Mouse (Mus musculus): ENCODE measurements around the gene Cyp26c1.

Cyp26c1 gene

GRCm38 (mm10) chr19:37685281-37685680 is at the start of gene Cyp26c1:
TSS of gene Cyp26c1 (plus strand) at chr19:37685581.
- DNase-seq (ENCODE audit: low read depth, low spot score) = no peak

- DNase-seq (ENCODE audit: low read depth, low spot score) = no peak
Measured at GRCm38 (mm10) chr19:37647994-37648393, 37.4 kb upstream of the Cyp26c1 start.

- no peak for DNase-seq (ENCODE audit: low read depth, low spot score)
Measured at GRCm38 (mm10) chr19:37650526-37650925, 34.9 kb upstream of the Cyp26c1 start.

GRCm38 (mm10) chr19:37654012-37654411 is 31.4 kb upstream of the Cyp26c1 start:
- DNase-seq (ENCODE audit: low read depth, low spot score) = no peak

- no peak for DNase-seq (ENCODE audit: low read depth, low spot score)
Measured at GRCm38 (mm10) chr19:37656441-37656840, 28.9 kb upstream of the Cyp26c1 start.

- DNase-seq (ENCODE audit: low read depth, low spot score) = no peak
Measured at GRCm38 (mm10) chr19:37665256-37665655, 20.1 kb upstream of the Cyp26c1 start.

- peak; percentile 51 for DNase-seq (ENCODE audit: low read depth, low spot score)
Measured at GRCm38 (mm10) chr19:37667855-37668594, 17.4 kb upstream of the Cyp26c1 start.

GRCm38 (mm10) chr19:37668657-37669056 is 16.7 kb upstream of the Cyp26c1 start:
- DNase-seq (ENCODE audit: low read depth, low spot score) = no peak

- DNase-seq (ENCODE audit: low read depth, low spot score) = no peak
Measured at GRCm38 (mm10) chr19:37669486-37669885, 15.9 kb upstream of the Cyp26c1 start.

- DNase-seq (ENCODE audit: low read depth, low spot score) = no peak
Measured at GRCm38 (mm10) chr19:37673393-37673792, 12.0 kb upstream of the Cyp26c1 start.

- no peak for DNase-seq (ENCODE audit: low read depth, low spot score)
Measured at GRCm38 (mm10) chr19:37686347-37686746, 966 bp downstream of the Cyp26c1 start.

GRCm38 (mm10) chr19:37686941-37687850 is 1.8 kb downstream of the Cyp26c1 start:
- no peak for DNase-seq (ENCODE audit: low read depth, low spot score)

GRCm38 (mm10) chr19:37689478-37689877 is 4.1 kb downstream of the Cyp26c1 start:
- DNase-seq (ENCODE audit: low read depth, low spot score) = no peak

GRCm38 (mm10) chr19:37690716-37691115 is 5.3 kb downstream of the Cyp26c1 start:
- no peak for DNase-seq (ENCODE audit: low read depth, low spot score)

GRCm38 (mm10) chr19:37692879-37693278 is 7.5 kb downstream of the Cyp26c1 start:
- DNase-seq (ENCODE audit: low read depth, low spot score) = no peak

GRCm38 (mm10) chr19:37695146-37695545 is 9.8 kb downstream of the Cyp26c1 start:
- DNase-seq (ENCODE audit: low read depth, low spot score) = no peak

GRCm38 (mm10) chr19:37695762-37696602 is 10.6 kb downstream of the Cyp26c1 start:
- DNase-seq (ENCODE audit: low read depth, low spot score) = no peak

- no peak for DNase-seq (ENCODE audit: low read depth, low spot score)
Measured at GRCm38 (mm10) chr19:37696603-37697334, 11.4 kb downstream of the Cyp26c1 start.

- DNase-seq (ENCODE audit: low read depth, low spot score) = no peak
Measured at GRCm38 (mm10) chr19:37697335-37697636, 11.9 kb downstream of the Cyp26c1 start.

GRCm38 (mm10) chr19:37697651-37698272 is 12.4 kb downstream of the Cyp26c1 start, which contains the start of gene Cyp26a1:
TSS of gene Cyp26a1 (plus strand) at chr19:37697798.
- DNase-seq (ENCODE audit: low read depth, low spot score) = no peak

Measured in c-Kit-negative CD71-positive TER-119-positive erythroid progenitor cells, embryonic 14.5 days (primary cell).